Mouse (Mus musculus) urinary bladder, postnatal 4 days (tissue): ENCODE measurements around the gene Rab1b.
A peak's percentile ranks its signal among the peaks of the same experiment; 100 is the strongest.

Experiments
- DNase-seq, 2 experiments: peaks; one replicate each; pipeline ENCODE4 v3.0.0; 2021 to 2022; ENCODE audit warnings: low spot score in 2 of 2

Gene Rab1b

DNA sequence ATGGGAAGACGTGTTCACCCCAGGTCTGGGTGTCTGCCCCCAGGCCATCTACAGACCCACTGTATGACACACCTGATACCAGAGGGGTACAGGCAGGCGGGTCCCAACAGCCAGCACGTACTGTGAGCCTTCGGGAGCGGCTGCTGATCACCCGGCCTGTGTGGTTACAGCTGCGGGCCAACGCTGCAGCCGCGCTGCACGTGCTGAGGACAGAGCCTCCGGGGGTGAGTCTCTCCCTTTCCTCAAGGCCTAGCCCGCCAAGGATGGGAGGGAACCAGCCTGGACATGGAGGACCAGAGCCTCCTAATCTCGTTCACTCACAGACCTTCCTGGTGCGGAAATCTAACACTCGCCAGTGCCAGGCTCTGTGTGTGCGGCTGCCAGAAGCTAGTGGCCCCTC, 55.8 kb downstream of the Rab1b start:
- no peak for DNase-seq

DNA sequence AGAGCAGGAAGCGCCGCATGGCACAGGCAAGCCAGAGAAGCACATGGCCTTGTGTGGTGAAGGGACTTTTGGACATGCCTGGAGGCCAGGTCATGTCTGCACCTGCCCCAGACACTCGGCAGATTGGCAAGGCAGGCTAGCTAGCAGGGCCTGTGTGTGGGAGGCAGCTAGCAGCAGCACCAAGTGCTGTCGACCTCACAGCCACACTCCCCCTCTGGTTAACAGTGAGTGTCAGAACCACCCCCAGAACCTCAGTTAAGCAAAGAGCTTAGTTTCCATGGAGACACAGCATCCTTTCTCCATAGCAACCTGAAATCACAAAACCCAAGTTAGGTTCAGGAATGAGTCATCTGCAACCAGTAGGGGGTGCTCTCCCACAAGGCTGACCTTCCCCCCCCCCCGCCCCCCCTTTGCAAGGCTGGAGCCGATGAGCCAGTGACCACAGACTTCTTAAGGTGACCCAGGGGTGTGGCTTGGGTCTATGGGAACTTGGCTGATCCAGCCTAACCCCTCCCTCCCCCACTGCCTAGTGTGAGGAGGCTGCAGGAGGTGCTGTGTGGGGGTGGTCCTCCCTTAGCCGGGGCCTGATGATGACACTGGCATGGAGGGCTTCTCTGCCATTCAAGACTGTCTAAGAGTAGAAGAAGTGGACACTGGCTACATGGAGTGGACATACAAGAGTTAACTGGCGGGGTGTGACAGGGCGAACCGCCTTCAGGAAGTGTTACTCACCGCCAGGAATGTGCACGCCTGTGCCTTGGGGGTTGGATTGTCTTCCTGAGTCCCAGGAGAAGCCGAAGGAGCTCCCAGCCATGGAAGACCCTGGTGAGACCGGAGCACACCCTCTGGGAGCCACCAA, 56.6 kb downstream of the Rab1b start, which contains the start of gene Rin1:
TSS of gene Rin1 (plus strand) at position 435 of the 859 bp plus-strand sequence.
- peak in 1 of 2 experiments; percentile 50 for DNase-seq

DNA sequence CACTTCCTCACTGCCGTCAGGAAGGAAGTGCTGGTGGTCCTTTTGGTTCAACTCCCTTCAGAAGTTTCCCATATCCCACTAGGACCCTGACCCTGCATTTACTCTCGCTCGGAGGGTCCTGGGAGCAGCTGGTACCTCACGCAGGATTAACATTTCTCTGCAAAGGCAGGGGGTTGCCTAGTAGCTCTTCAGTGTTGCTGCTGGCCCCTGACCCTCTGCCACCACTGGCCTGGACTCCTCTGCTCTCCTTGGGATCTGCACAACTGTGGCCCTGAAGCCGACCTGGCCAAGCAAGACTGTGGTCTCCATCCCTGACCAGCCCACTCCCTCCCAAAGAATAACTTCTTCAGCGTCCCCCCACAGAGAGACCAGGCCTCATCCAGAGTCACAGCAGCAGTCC, 57.5 kb downstream of the Rab1b start:
- DNase-seq = no peak
